Mouse (Mus musculus) thymus, adult 2 months (tissue): ENCODE results near the gene Fes.

Experiments
- CTCF ChIP-seq: fragments of 200-500 bp; IDR thresholded peaks from 2 replicates; pipeline ENCODE4 v1.5.1; 2012; ENCODE audit warnings: mild to moderate bottlenecking, control low read depth, low read length, moderate library complexity, borderline replicate concordance; ENCODE audit not compliant: control insufficient read depth, poor library complexity, insufficient read depth; ENCODE audit errors: extremely low read depth
- POLR2A ChIP-seq: fragments of 200-500 bp; IDR thresholded peaks from 2 replicates; pipeline ENCODE4 v1.6.1; 2012; ENCODE audit warnings: mild to moderate bottlenecking, low read length, control low read depth, moderate library complexity; ENCODE audit not compliant: control insufficient read depth, poor library complexity, insufficient read depth; ENCODE audit errors: extremely low read depth

DNA sequence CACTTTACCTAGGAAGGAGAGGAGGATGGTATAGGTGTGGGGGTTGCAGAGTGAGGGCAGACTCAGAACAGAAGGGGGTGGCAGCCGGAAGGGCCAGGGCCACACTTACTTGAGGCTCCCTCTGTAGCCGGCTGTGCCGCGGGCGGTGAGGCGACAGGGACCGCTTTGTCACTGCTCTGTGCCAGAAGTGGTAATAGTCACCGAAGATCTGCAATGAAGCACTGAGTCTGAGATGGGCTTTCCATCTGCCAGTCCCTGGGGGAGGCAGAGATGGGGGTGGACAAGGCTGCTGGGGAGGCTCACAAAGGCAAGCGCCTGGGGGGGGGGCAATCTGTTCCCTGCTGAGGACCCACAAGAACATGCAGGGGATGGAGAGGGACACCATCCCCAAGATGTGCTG, 10.2 kb upstream of the Fes start:
- TF ChIP-seq CTCF (no peak), POLR2A (no peak)
